Mouse (Mus musculus) MEL (cell line): ENCODE measurements around the gene Prepl.

Experiments
- CHD2 ChIP-seq: IDR thresholded peaks from 2 replicates; pipeline ENCODE4 v1.6.1; 2011; ENCODE audit warnings: low read length, improper control_type of control experiment
- CTCF ChIP-seq, 3 experiments: IDR thresholded peaks in 2 of 3; conservative IDR thresholded peaks in 1 of 3; 2 replicates each; pipeline ENCODE4 v1.5.1; 2011 to 2012; ENCODE audit warnings: low read length in 3 of 3, low read depth in 2 of 3, mild to moderate bottlenecking in 2 of 3, improper control_type of control experiment in 1 of 3, inconsistent platforms in 1 of 3, mixed read lengths in 1 of 3, moderate library complexity in 1 of 3; ENCODE audit not compliant: control insufficient read depth in 1 of 3, insufficient read depth in 1 of 3, poor library complexity in 1 of 3, severe bottlenecking in 1 of 3
- POLR2A ChIP-seq, 2 experiments: IDR thresholded peaks; 2 replicates each; pipeline ENCODE4 v1.6.1; 2011 to 2012; ENCODE audit warnings: low read length in 2 of 2, mild to moderate bottlenecking in 2 of 2, control low read depth in 1 of 2, improper control_type of control experiment in 1 of 2, low read depth in 1 of 2, moderate library complexity in 1 of 2; ENCODE audit not compliant: control insufficient read depth in 1 of 2, insufficient read depth in 1 of 2, poor library complexity in 1 of 2
- POLR2AphosphoS2 ChIP-seq: IDR thresholded peaks from 2 replicates; pipeline ENCODE4 v1.6.1; 2011; ENCODE audit warnings: low read length, improper control_type of control experiment
- USF2 ChIP-seq, 2 experiments: IDR thresholded peaks; 2 replicates each; pipeline ENCODE4 v1.6.1; 2011 to 2012; ENCODE audit warnings: improper control_type of control experiment in 2 of 2, low read length in 2 of 2, borderline replicate concordance in 1 of 2, inconsistent platforms in 1 of 2, low read depth in 1 of 2, mild to moderate bottlenecking in 1 of 2; ENCODE audit not compliant: insufficient read depth in 1 of 2

- TF ChIP-seq POLR2AphosphoS2 (no peak), CTCF (IDR thresholded peaks at IDR 0.05 in 2 of 3, conservative IDR thresholded peaks at IDR 0.05 in 1 of 3; ENCODE audit: control insufficient read depth in 1 of 3, insufficient read depth in 1 of 3, low read depth in 2 of 3, low read length in 3 of 3, poor library complexity in 1 of 3, severe bottlenecking in 1 of 3) (no peak), POLR2A (IDR thresholded peaks at IDR 0.05; ENCODE audit: control insufficient read depth in 1 of 2, insufficient read depth in 1 of 2, low read depth in 1 of 2, low read length in 2 of 2, poor library complexity in 1 of 2) (no peak), USF2 (IDR thresholded peaks at IDR 0.05; ENCODE audit: borderline replicate concordance in 1 of 2, insufficient read depth in 1 of 2, low read depth in 1 of 2, low read length in 2 of 2) (no peak), CHD2 (no peak)
Measured at GRCm38 (mm10) chr17:85014632-85015031, 75.4 kb downstream of the Prepl start.
